ENCODE assay signal across 31 mouse cellular contexts in the genomic region with DNA sequence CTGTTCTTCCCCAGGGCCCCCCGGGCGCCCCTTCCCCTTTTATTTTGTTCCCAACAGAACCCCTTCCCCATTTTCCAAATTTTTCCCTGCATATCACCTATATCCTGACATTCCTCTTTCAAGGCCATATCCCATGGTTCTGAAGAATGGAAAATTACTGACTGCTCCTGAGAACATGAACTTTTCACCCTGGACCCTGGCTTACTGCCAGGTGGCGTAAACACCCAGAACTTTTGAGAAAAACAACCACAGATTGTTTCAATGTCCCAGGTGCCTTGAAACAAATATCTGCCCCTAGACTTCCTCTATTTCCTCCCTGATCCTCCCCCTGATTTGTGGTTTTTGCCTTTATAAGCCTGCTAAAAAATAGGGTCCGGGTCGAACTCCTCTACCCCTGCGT. TPM values are rescaled to one million over a fixed set of nuclear protein-coding genes. Genes with fewer than 3 reads are reported as not detected.
DNase-seq lines count a peak whose midpoint lies in the region; ATAC-seq lines count a peak whose summit lies in the region.
"Had no signal": no experiment of that assay in that cellular context is flagged by ENCODE, and none has a peak within 500 bp of the region (broad histone marks: within the 10 kb centered on the region; RNA-seq: fewer than 3 reads in every experiment).

No protein-coding gene starts in this region.

- H3K4me3 ChIP-seq in kidney, embryonic 16.5 days (ENCODE audit: low read length) = no peak overlapping the region
- H3K4me3 ChIP-seq: embryonic facial prominence, embryonic 15.5 days; erythroblast, embryonic 14.5 days; forebrain, embryonic 15.5 days; heart, adult 2 months; heart, embryonic 15.5 days; hindbrain, embryonic 10.5 days had no signal

- WGBS in kidney, embryonic 16.5 days = 89% methylated on average over 6 of the region's 6 CpGs

- DNase-seq in kidney, adult 8-10 months = peak; percentile 11 to 72
- DNase-seq in 3T3-L1 (ENCODE audit: low read depth, low spot score) (peak; percentile 34), NIH3T3 (ENCODE audit: low read depth) (peak; percentile 43)
- peak; percentile 18 to 77 for DNase-seq in kidney, postnatal 36 days
- no peak for DNase-seq in left cerebral cortex, postnatal 14 days (ENCODE audit: low spot score in 2 of 2)
- DNase-seq: adrenal gland, adult 2 months; cerebellum, adult 11 months; cerebellum, adult 8-10 months; cerebellum, postnatal 14 days; embryo, embryonic 11 days; gastrocnemius, postnatal 36 days; heart, adult 2 months; heart, postnatal 14 days had no signal

- H3K9me3 ChIP-seq in kidney, embryonic 16.5 days (ENCODE audit: low read length) = peaks cover 13% of the 10 kb centered on the region

- no peak for ATAC-seq in kidney, embryonic 16.5 days (ENCODE audit: low FRiP score, low TSS enrichment)
- ATAC-seq: activated CD4-positive, CD25-positive, alpha-beta regulatory T cell, adult 4 months; forebrain, embryonic 15.5 days; Patski had no signal

- H3K4me2 ChIP-seq in kidney, embryonic 16.5 days (replicated peaks; ENCODE audit: low read depth, low read length) = no peak overlapping the region
- H3K4me2 ChIP-seq: embryonic facial prominence, embryonic 15.5 days; forebrain, embryonic 15.5 days; heart, embryonic 11.5 days; heart, embryonic 15.5 days; hindbrain, embryonic 14.5 days had no signal

- no peaks in the 10 kb centered on the region for H3K4me1 ChIP-seq in kidney, embryonic 16.5 days (ENCODE audit: insufficient read depth, low read length)
- H3K4me1 ChIP-seq: embryonic facial prominence, embryonic 15.5 days; forebrain, embryonic 15.5 days; heart, embryonic 15.5 days; hindbrain, embryonic 10.5 days had no signal

- intact Hi-C loops in left cerebral cortex, postnatal 14 days (cut with DNase I) = no loop called here

- no peaks in the 10 kb centered on the region for H3K27me3 ChIP-seq in kidney, embryonic 16.5 days (ENCODE audit: insufficient read depth, low read length)
- H3K27me3 ChIP-seq: embryonic facial prominence, embryonic 15.5 days; forebrain, embryonic 15.5 days; heart, embryonic 15.5 days; Patski had no signal

- H3K9ac ChIP-seq in kidney, embryonic 16.5 days (replicated peaks; ENCODE audit: low read length) = no peak overlapping the region
- H3K9ac ChIP-seq: embryonic facial prominence, embryonic 15.5 days; forebrain, embryonic 15.5 days; heart, embryonic 15.5 days; hindbrain, embryonic 14.5 days had no signal

- no peak overlapping the region for H3K27ac ChIP-seq in kidney, embryonic 16.5 days (ENCODE audit: low read length)
- H3K27ac ChIP-seq: embryonic facial prominence, embryonic 15.5 days; forebrain, embryonic 15.5 days; heart, adult 2 months; heart, embryonic 15.5 days; hindbrain, embryonic 10.5 days; hindbrain, embryonic 14.5 days had no signal

- H3K36me3 ChIP-seq in kidney, embryonic 16.5 days (ENCODE audit: insufficient read depth, low read length) = no peaks in the 10 kb centered on the region
- H3K36me3 ChIP-seq: embryonic facial prominence, embryonic 15.5 days; forebrain, embryonic 15.5 days; heart, embryonic 15.5 days; hindbrain, embryonic 10.5 days had no signal

RNA-seq across cellular contexts. Expression of gene 1700123K08Rik, which starts 22.9 kb away (rescaled TPM):
- polyA plus RNA-seq in kidney, embryonic 16.5 days (2015; fragmentation: Nextera tagmentation; extraction: Ambion mirVana) = not detected in 2 replicates
- not detected for total RNA-seq in left cerebral cortex, postnatal 14 days (2021)
- total RNA-seq: adrenal gland, adult 2 months; adrenal gland, postnatal 4 days; common myeloid progenitor, adult 5-6 weeks; gastrocnemius, adult 8-10 months; gastrocnemius, postnatal 36 days; heart, adult 2 months; heart, postnatal 14 days; MEL had no signal
- polyA plus RNA-seq: activated CD4-positive, CD25-positive, alpha-beta regulatory T cell, adult 4 months; adrenal gland, adult 2 months; brain, embryonic 14.5 days; C2C12; embryonic facial prominence, embryonic 11.5 days; embryonic facial prominence, embryonic 15.5 days; erythroblast, embryonic 14.5 days; forebrain, embryonic 11.5 days; forebrain, embryonic 15.5 days; heart, embryonic 11.5 days; heart, embryonic 15.5 days; hindbrain, embryonic 14.5 days; Patski had no signal

RNA-seq across cellular contexts. Expression of gene Zfp68, which starts 32.2 kb away (rescaled TPM):
- 63.8 and 65.9 TPM in 2 replicates for polyA plus RNA-seq in kidney, embryonic 16.5 days (2015; fragmentation: Nextera tagmentation; extraction: Ambion mirVana)
- total RNA-seq in left cerebral cortex, postnatal 14 days (2021) = 10 to 100 TPM; 22.8 to 26.6 TPM

RNA-seq across cellular contexts. Expression of gene A430033K04Rik, which starts 35.3 kb away (rescaled TPM):
- 14.8 and 15.3 TPM in 2 replicates for polyA plus RNA-seq in kidney, embryonic 16.5 days (2015; fragmentation: Nextera tagmentation; extraction: Ambion mirVana)
- total RNA-seq in left cerebral cortex, postnatal 14 days (2021) = 10 to 100 TPM; 11.5 to 12.3 TPM

Comparison
In these comparisons a context has a peak if more than half of its experiments do, and no peak if none do; other contexts are left out.
1. DNase-seq: peak in kidney, adult 8-10 months (2 of 2), 3T3-L1 (single experiment), NIH3T3 (single experiment) and kidney, postnatal 36 days (2 of 2); none in left cerebral cortex, postnatal 14 days (0 of 2).